Mouse (Mus musculus) kidney, postnatal 10 days (tissue): Measurements from ENCODE around the gene Emp2.

Experiments used
- DNase-seq: peaks from one replicate; pipeline ENCODE4 v3.0.0; 2021; ENCODE audit warnings: mixed read lengths

The Emp2 gene

GRCm38 (mm10) chr16:10313646-10314088, at the start of gene Emp2:
Gene Emp2 (minus strand): TSS chr16:10313968.
- DNase-seq = peak; percentile 84

GRCm38 (mm10) chr16:10363061-10363460, 49.3 kb upstream of the Emp2 start:
- no peak for DNase-seq

GRCm38 (mm10) chr16:10359241-10359640, 45.5 kb upstream of the Emp2 start:
- DNase-seq = no peak

GRCm38 (mm10) chr16:10358010-10358934, 44.5 kb upstream of the Emp2 start:
- peak; percentile 67 for DNase-seq

- peak; percentile 62 for DNase-seq
Measured at GRCm38 (mm10) chr16:10355004-10355403, 41.2 kb upstream of the Emp2 start.

- DNase-seq = no peak
Measured at GRCm38 (mm10) chr16:10351050-10351636, 37.4 kb upstream of the Emp2 start.

- no peak for DNase-seq
Measured at GRCm38 (mm10) chr16:10349876-10350275, 36.1 kb upstream of the Emp2 start.

- DNase-seq = peak; percentile 62
Measured at GRCm38 (mm10) chr16:10349436-10349835, 35.7 kb upstream of the Emp2 start.

GRCm38 (mm10) chr16:10347551-10347950, 33.8 kb upstream of the Emp2 start:
- peak; percentile 18 for DNase-seq

GRCm38 (mm10) chr16:10341110-10341509, 27.3 kb upstream of the Emp2 start:
- DNase-seq = no peak

GRCm38 (mm10) chr16:10339930-10340329, 26.2 kb upstream of the Emp2 start:
- DNase-seq = no peak

GRCm38 (mm10) chr16:10338601-10339000, 24.8 kb upstream of the Emp2 start:
- DNase-seq = no peak

- DNase-seq = no peak
Measured at GRCm38 (mm10) chr16:10337422-10338197, 23.8 kb upstream of the Emp2 start.

- no peak for DNase-seq
Measured at GRCm38 (mm10) chr16:10336454-10337421, 23.0 kb upstream of the Emp2 start.

- DNase-seq = no peak
Measured at GRCm38 (mm10) chr16:10335953-10336352, 22.2 kb upstream of the Emp2 start.

GRCm38 (mm10) chr16:10332732-10333131, 19.0 kb upstream of the Emp2 start:
- DNase-seq = peak; percentile 30

- no peak for DNase-seq
Measured at GRCm38 (mm10) chr16:10330586-10331495, 17.1 kb upstream of the Emp2 start.

- peak; percentile 54 for DNase-seq
Measured at GRCm38 (mm10) chr16:10327563-10328333, 14.0 kb upstream of the Emp2 start.

- DNase-seq = peak; percentile 50
Measured at GRCm38 (mm10) chr16:10319914-10320569, 6.3 kb upstream of the Emp2 start.

GRCm38 (mm10) chr16:10317197-10317544, 3.4 kb upstream of the Emp2 start:
- DNase-seq = no peak
